Mouse (Mus musculus) MEL (cell line): ENCODE data around the gene Ythdc1. TPM values are rescaled to one million over a fixed set of nuclear protein-coding genes. Genes with fewer than 3 reads are reported as not detected.
A peak's percentile ranks its signal among the peaks of the same experiment; 100 is the strongest.

Experiments used
- DNase-seq: peaks from one replicate; pipeline ENCODE4 v3.0.0; 2011; ENCODE audit warnings: low read depth, low spot score
- H3K27ac ChIP-seq: 2 replicates; pipeline ENCODE4 v1.5.1; 2012; ENCODE audit warnings: low read depth, mild to moderate bottlenecking, control low read depth, low read length, moderate library complexity; ENCODE audit not compliant: control insufficient read depth
- H3K27me3 ChIP-seq, 2 experiments: fragments of 150-350 bp in 1 of 2; sonication (generic) in 1 of 2; 2 replicates each; pipeline ENCODE4 v1.6.1; 2012; ENCODE audit warnings: low read length in 2 of 2, mild to moderate bottlenecking in 2 of 2, improper control_type of control experiment in 1 of 2, moderate library complexity in 1 of 2; ENCODE audit not compliant: insufficient read depth in 2 of 2, control insufficient read depth in 1 of 2
- H3K36me3 ChIP-seq, 2 experiments: 2 replicates each; pipeline ENCODE4 v1.6.1; 2012 to 2014; ENCODE audit warnings: low read length in 2 of 2, improper control_type of control experiment in 1 of 2, inconsistent platforms in 1 of 2, mild to moderate bottlenecking in 1 of 2; ENCODE audit not compliant: insufficient read depth in 2 of 2, control insufficient read depth in 1 of 2
- H3K4me1 ChIP-seq, 2 experiments: fragments of 150-350 bp in 1 of 2; sonication (generic) in 1 of 2; 2 replicates each; pipeline ENCODE4 v1.6.1; 2012; ENCODE audit warnings: low read length in 2 of 2, improper control_type of control experiment in 1 of 2, mild to moderate bottlenecking in 1 of 2; ENCODE audit not compliant: insufficient read depth in 2 of 2, control insufficient read depth in 1 of 2
- H3K4me3 ChIP-seq, 2 experiments: fragments of 150-350 bp in 1 of 2; sonication (generic) in 1 of 2; 2 replicates each; pipeline ENCODE4 v1.5.1; 2012; ENCODE audit warnings: low read depth in 2 of 2, low read length in 2 of 2, mild to moderate bottlenecking in 2 of 2, moderate library complexity in 2 of 2, control low read depth in 1 of 2, improper control_type of control experiment in 1 of 2; ENCODE audit not compliant: control insufficient read depth in 1 of 2, insufficient read depth in 1 of 2
- H3K79me2 ChIP-seq: 2 replicates; pipeline ENCODE4 v1.6.1; 2012; ENCODE audit warnings: mild to moderate bottlenecking, low read length, moderate library complexity; ENCODE audit not compliant: control insufficient read depth, poor library complexity, insufficient read depth
- H3K9ac ChIP-seq: 2 replicates; pipeline ENCODE4 v1.6.1; 2012; ENCODE audit warnings: low read depth, mild to moderate bottlenecking, control low read depth, low read length, moderate library complexity; ENCODE audit not compliant: control insufficient read depth, poor library complexity, severe bottlenecking
- H3K9me3 ChIP-seq: fragments of 150-350 bp; sonication (generic); replicated peaks from 2 replicates; pipeline ENCODE4 v1.6.1; 2012; ENCODE audit warnings: mild to moderate bottlenecking, low read length, improper control_type of control experiment, moderate library complexity; ENCODE audit not compliant: insufficient read depth
- BHLHE40 ChIP-seq: IDR thresholded peaks from 2 replicates; pipeline ENCODE4 v1.6.1; 2012; ENCODE audit warnings: low read depth, mild to moderate bottlenecking, inconsistent platforms, low read length, improper control_type of control experiment, borderline replicate concordance
- CHD2 ChIP-seq: IDR thresholded peaks from 2 replicates; pipeline ENCODE4 v1.6.1; 2011; ENCODE audit warnings: low read length, improper control_type of control experiment
- CTCF ChIP-seq, 3 experiments: IDR thresholded peaks in 2 of 3; conservative IDR thresholded peaks in 1 of 3; 2 replicates each; pipeline ENCODE4 v1.5.1; 2011 to 2012; ENCODE audit warnings: low read length in 3 of 3, low read depth in 2 of 3, mild to moderate bottlenecking in 2 of 3, improper control_type of control experiment in 1 of 3, inconsistent platforms in 1 of 3, mixed read lengths in 1 of 3, moderate library complexity in 1 of 3; ENCODE audit not compliant: control insufficient read depth in 1 of 3, insufficient read depth in 1 of 3, poor library complexity in 1 of 3, severe bottlenecking in 1 of 3
- ETS1 ChIP-seq: IDR thresholded peaks from 2 replicates; pipeline ENCODE4 v1.6.1; 2012; ENCODE audit warnings: low read depth, mild to moderate bottlenecking, inconsistent platforms, low read length, improper control_type of control experiment, moderate library complexity
- GABPA ChIP-seq: IDR thresholded peaks from 2 replicates; pipeline ENCODE4 v1.6.1; 2012; ENCODE audit warnings: low read depth, mild to moderate bottlenecking, inconsistent platforms, low read length, improper control_type of control experiment, moderate library complexity
- HCFC1 ChIP-seq: IDR thresholded peaks from 2 replicates; pipeline ENCODE4 v1.6.1; 2012; ENCODE audit warnings: low read depth, mild to moderate bottlenecking, inconsistent platforms, low read length, improper control_type of control experiment, moderate library complexity
- MAX ChIP-seq: IDR thresholded peaks from 2 replicates; pipeline ENCODE4 v1.6.1; 2011; ENCODE audit warnings: low read length, improper control_type of control experiment
- MAZ ChIP-seq: IDR thresholded peaks from 2 replicates; pipeline ENCODE4 v1.6.1; 2012; ENCODE audit warnings: low read depth, mild to moderate bottlenecking, inconsistent platforms, low read length, improper control_type of control experiment
- MXI1 ChIP-seq: IDR thresholded peaks from 2 replicates; pipeline ENCODE4 v1.6.1; 2011; ENCODE audit warnings: mild to moderate bottlenecking, low read depth, low read length, improper control_type of control experiment
- MYC ChIP-seq: IDR thresholded peaks from 2 replicates; pipeline ENCODE4 v1.6.1; 2011; ENCODE audit warnings: low read depth, mild to moderate bottlenecking, low read length, improper control_type of control experiment, moderate library complexity
- NELFE ChIP-seq: IDR thresholded peaks from 2 replicates; pipeline ENCODE4 v1.6.1; 2011; ENCODE audit warnings: low read depth, low read length, improper control_type of control experiment
- NRF1 ChIP-seq: IDR thresholded peaks from 2 replicates; pipeline ENCODE4 v1.6.1; 2014; ENCODE audit warnings: low read depth, mild to moderate bottlenecking, inconsistent platforms, low read length, improper control_type of control experiment, moderate library complexity; ENCODE audit not compliant: poor library complexity, insufficient read depth, severe bottlenecking
- POLR2A ChIP-seq, 2 experiments: IDR thresholded peaks; 2 replicates each; pipeline ENCODE4 v1.6.1; 2011 to 2012; ENCODE audit warnings: low read length in 2 of 2, mild to moderate bottlenecking in 2 of 2, control low read depth in 1 of 2, improper control_type of control experiment in 1 of 2, low read depth in 1 of 2, moderate library complexity in 1 of 2; ENCODE audit not compliant: control insufficient read depth in 1 of 2, insufficient read depth in 1 of 2, poor library complexity in 1 of 2
- POLR2AphosphoS2 ChIP-seq: IDR thresholded peaks from 2 replicates; pipeline ENCODE4 v1.6.1; 2011; ENCODE audit warnings: low read length, improper control_type of control experiment
- POLR2AphosphoS5 ChIP-seq: IDR thresholded peaks from 2 replicates; pipeline ENCODE4 v1.6.1; 2012; ENCODE audit warnings: low read depth, borderline replicate concordance, mild to moderate bottlenecking, inconsistent platforms, low read length, moderate library complexity, mixed read lengths
- RAD21 ChIP-seq: IDR thresholded peaks from 2 replicates; pipeline ENCODE4 v1.6.1; 2011; ENCODE audit warnings: mild to moderate bottlenecking, low read depth, low read length, improper control_type of control experiment
- SIN3A ChIP-seq: IDR thresholded peaks from 2 replicates; pipeline ENCODE4 v1.6.1; 2012; ENCODE audit warnings: low read length, improper control_type of control experiment, inconsistent platforms
- TAL1 ChIP-seq: IDR thresholded peaks from 2 replicates; pipeline ENCODE4 v1.6.1; 2012; ENCODE audit warnings: mild to moderate bottlenecking, inconsistent platforms, low read length, moderate library complexity, mixed read lengths
- TBP ChIP-seq: IDR thresholded peaks from 2 replicates; pipeline ENCODE4 v1.8.0; 2011; ENCODE audit warnings: low read depth, low read length, improper control_type of control experiment
- TCF12 ChIP-seq: IDR thresholded peaks from 2 replicates; pipeline ENCODE4 v1.6.1; 2014; ENCODE audit warnings: low read depth, mild to moderate bottlenecking, inconsistent platforms, low read length, improper control_type of control experiment, moderate library complexity
- UBTF ChIP-seq: IDR thresholded peaks from 2 replicates; pipeline ENCODE4 v1.6.1; 2012; ENCODE audit warnings: low read depth, mild to moderate bottlenecking, inconsistent platforms, low read length, improper control_type of control experiment, moderate library complexity, borderline replicate concordance; ENCODE audit not compliant: insufficient read depth
- USF1 ChIP-seq: IDR thresholded peaks from 2 replicates; pipeline ENCODE4 v1.6.1; 2014; ENCODE audit warnings: low read depth, mild to moderate bottlenecking, inconsistent platforms, low read length, improper control_type of control experiment, moderate library complexity
- ZKSCAN1 ChIP-seq: IDR thresholded peaks from 2 replicates; pipeline ENCODE4 v1.6.1; 2012; ENCODE audit warnings: low read depth, mild to moderate bottlenecking, inconsistent platforms, low read length, improper control_type of control experiment, moderate library complexity
- ZMIZ1 ChIP-seq: IDR thresholded peaks from 2 replicates; pipeline ENCODE4 v1.6.1; 2012; ENCODE audit warnings: low read depth, mild to moderate bottlenecking, inconsistent platforms, low read length, improper control_type of control experiment, moderate library complexity
- ZNF384 ChIP-seq: IDR thresholded peaks from 2 replicates; pipeline ENCODE4 v1.6.1; 2012; ENCODE audit warnings: low read depth, mild to moderate bottlenecking, inconsistent platforms, low read length, improper control_type of control experiment
- polyA plus RNA-seq, 2 experiments: library from polyadenylated mRNA; stranded (reverse) in 1 of 2; unstranded in 1 of 2; fragments of >175 nt in 1 of 2; fragments of >200 nt in 1 of 2; gene quantifications; 2 replicates each; pipeline versions ENCODE4 v1.2.1 to v1.2.4; 2012; ENCODE audit warnings: low replicate concordance in 2 of 2, low read depth in 1 of 2; ENCODE audit not compliant: insufficient read length in 2 of 2, insufficient read depth in 1 of 2, missing spikeins in 1 of 2
- total RNA-seq: library from RNA; depleted of rRNA; stranded (reverse); fragments of 300-350 nt; gene quantifications from 2 replicates; pipeline ENCODE4 v1.2.3, GENCODE M21; 2012; rRNA removed

Ythdc1 gene
- total RNA-seq, result 47.6 and 54.6 TPM in 2 replicates
- polyA plus RNA-seq, result 10 to 100 TPM; 60.8 to 67.2 TPM

DNA sequence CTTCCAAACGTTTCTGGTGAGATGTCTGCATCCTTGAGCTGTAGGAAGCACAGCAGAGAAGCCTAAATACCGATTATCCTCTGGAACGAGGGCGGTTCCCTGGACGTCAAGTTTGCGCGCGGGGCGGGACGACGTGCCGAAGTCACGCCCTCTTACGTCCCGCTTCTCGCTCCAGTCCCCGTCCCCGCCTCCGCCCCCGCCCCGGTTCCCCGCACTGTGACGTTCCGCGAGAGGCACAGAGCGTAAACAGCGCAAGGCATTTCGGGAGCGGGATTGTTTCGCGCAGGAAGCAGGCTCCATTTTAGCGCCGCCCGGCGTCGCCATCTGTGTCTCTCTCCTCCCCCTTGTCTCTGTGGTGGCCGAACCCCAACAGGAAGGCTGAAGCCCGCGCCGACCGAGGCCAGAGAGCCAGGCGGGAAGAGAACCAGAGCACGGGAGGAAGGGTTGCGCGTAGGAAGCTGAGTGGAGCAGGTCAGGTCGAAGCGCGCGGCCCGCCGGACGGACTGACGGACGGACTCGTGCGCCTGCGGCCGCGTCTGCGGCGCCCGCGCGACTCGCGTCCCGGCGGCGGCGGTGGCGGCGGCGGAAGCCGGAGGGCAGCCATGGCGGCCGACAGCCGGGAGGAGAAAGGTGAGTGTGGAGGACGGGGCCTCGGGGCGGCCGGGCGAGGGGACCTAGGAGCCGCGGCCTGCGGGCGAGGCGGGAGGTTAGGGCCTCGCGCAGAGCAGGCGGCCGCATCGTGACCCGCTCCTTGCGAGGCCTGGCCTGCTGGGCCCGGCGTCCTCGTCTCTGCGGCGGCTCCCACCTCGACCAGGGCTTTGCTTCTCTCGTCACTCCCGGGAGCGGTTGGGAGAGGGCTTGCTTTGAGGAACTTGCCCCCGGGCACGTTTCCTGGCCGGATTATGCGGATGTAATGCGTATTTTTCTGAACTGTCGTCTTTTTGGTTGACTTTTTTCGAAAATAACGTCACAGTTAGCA is at the start of gene Ythdc1:
Gene Ythdc1, plus strand, starts transcription at position 260 of the 979 bp plus-strand sequence.
- peaks cover 0 to 10% of the 10 kb centered on the region in 2 experiments; a peak in 2 of 4 replicates for H3K4me1 ChIP-seq
- peak within 1 kb of the TSS; percentile 100 for H3K9ac ChIP-seq
- peak within 1 kb of the TSS; percentile 69 to 100 for H3K4me3 ChIP-seq
- H3K36me3 ChIP-seq, result peaks cover 6 to 18% of the 10 kb centered on the region in 2 experiments
- DNase-seq, result peak; percentile 96
- no peaks in the 10 kb centered on the region for H3K27me3 ChIP-seq
- no peaks in the 10 kb centered on the region for H3K9me3 ChIP-seq
- H3K27ac ChIP-seq, result peak within 1 kb of the TSS; percentile 97
- TF ChIP-seq MYC (0 out of 2 replicates have a peak, but pooled peaks have one; percentile 28), UBTF (peak; percentile 29; the same call in 1 of the 2 replicates), ZNF384 (no peak), TAL1 (no peak), MXI1 (peak; percentile 73), NRF1 (peak; percentile 58; the same call in 1 of the 2 replicates), ZKSCAN1 (no peak), USF1 (no peak), ETS1 (peak; percentile 20; the same call in 1 of the 2 replicates), CHD2 (0 out of 2 replicates have a peak, but pooled peaks have one; percentile 19), ZMIZ1 (peak; percentile 39), MAZ (peak; percentile 59; the same call in 1 of the 2 replicates), CTCF (IDR thresholded peaks at IDR 0.05 in 2 of 3, conservative IDR thresholded peaks at IDR 0.05 in 1 of 3; ENCODE audit: control insufficient read depth in 1 of 3, insufficient read depth in 1 of 3, low read depth in 2 of 3, low read length in 3 of 3, poor library complexity in 1 of 3, severe bottlenecking in 1 of 3) (0 out of 6 replicates have a peak, but pooled peaks of 1 of the 3 experiments have one; percentile 3), HCFC1 (peak; percentile 86), POLR2AphosphoS2 (peak; percentile 68; the same call in 1 of the 2 replicates), TBP (0 out of 2 replicates have a peak, but pooled peaks have one; percentile 36), RAD21 (no peak), SIN3A (peak; percentile 47), GABPA (no peak), NELFE (peak; percentile 90), MAX (peak; percentile 17; the same call in 1 of the 2 replicates), POLR2A (IDR thresholded peaks at IDR 0.05; ENCODE audit: control insufficient read depth in 1 of 2, insufficient read depth in 1 of 2, low read depth in 1 of 2, low read length in 2 of 2, poor library complexity in 1 of 2) (peak; percentile 84 to 88; a peak in 3 of 4 replicates), TCF12 (peak; percentile 40; the same call in 1 of the 2 replicates), BHLHE40 (no peak), POLR2AphosphoS5 (0 out of 2 replicates have a peak, but pooled peaks have one; percentile 29)
- TF ChIP-seq, all 39 proteins: peak for 18
- H3K79me2 ChIP-seq, result peaks cover 32% of the 10 kb centered on the region
